Mouse (Mus musculus): ENCODE results near the gene Fbxl13.

Gene Fbxl13

DNA sequence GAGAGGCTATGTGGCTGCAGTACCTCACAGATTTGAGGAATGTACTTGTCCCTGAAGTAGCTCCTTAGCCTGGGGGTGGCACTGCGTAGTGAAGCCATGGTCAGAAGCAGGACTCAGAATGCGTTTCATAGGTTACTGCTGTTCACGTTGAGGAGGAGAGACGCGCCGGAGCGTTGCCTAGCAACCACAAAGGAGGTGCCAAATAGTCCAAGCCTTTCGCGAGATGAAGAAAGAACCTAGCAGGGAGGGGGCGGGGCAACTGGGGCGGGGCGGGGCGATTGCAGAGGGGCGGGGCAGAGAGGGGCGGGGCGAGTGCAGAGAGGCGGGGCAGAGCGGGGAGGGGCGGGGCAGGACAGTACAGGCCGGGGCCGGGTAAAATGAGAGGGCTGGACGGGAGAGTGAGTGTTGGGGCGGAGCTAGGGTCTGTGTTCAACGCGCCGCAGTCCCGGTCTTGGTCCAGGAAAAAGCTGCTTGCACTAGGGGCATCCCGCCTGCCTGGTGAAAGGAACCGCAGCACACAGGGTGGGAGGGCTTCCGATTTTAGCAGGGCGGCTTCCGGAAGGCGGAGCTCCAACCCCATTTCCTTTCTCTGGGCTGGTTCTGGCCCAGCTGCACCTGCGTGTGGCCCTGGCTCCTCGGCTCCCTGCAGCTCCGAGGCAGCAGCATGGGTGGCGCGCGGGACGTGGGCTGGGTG, at the start of gene Fbxl13, which contains the start of gene Armc10:
TSS of gene Fbxl13 (minus strand) at position 196 of the 694 bp plus-strand sequence.
TSS of gene Armc10 (plus strand) at position 375 of the 694 bp plus-strand sequence.
- peak; percentile 97 for DNase-seq

DNA sequence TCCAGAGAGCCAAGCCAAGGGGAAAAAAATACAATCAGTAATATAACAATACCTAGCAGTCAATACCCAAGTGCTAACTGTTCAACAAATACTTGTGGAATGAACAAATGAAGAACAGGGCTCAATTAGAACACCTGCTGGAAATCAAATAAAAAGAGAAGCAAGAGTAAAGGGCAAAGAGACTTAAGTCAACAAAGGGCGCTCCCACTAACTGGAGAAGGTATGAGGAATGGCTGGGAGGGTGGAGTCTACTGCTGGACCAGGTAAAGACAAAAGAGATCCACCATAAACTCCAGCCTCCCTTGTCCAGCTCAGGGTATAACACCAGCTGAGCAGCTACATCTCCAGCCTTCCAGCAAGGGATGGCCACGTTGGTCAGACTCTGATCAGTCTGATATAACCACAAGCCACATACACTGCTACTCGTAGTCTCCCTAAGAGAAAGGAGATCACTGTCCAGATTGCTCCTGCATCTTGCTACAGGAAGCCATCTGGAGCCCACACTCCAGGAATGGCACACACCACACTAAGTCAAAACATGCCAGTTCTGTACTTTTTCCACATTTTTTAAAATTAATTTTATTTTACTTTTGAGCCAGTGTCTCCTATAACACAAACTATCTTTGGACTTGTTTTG, 49.5 kb upstream of the Fbxl13 start:
- DNase-seq, result no peak

DNA sequence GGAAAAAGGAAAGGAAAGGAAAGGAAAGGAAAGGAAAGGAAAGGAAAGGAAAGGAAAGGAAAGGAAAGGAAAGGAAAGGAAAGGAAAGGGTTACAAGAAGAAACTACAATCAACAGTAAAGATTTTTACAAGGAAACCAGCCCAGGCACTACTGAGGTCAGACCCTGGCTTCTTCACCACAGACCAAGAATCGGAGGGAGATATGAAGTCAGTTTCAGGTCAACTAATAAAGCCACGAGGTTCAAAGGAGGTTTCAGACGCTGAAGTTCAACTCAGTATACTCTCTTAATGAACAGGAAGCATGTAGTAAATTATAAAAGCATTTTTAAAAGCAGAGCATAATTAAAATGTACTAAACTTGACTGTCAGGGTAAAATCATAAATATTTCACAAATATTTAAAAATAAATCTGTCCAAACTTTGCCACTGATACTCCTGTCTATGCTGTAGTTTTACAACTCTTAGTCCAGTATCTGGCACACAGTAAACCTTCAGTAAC, 48.0 kb upstream of the Fbxl13 start:
- DNase-seq, result no peak

DNA sequence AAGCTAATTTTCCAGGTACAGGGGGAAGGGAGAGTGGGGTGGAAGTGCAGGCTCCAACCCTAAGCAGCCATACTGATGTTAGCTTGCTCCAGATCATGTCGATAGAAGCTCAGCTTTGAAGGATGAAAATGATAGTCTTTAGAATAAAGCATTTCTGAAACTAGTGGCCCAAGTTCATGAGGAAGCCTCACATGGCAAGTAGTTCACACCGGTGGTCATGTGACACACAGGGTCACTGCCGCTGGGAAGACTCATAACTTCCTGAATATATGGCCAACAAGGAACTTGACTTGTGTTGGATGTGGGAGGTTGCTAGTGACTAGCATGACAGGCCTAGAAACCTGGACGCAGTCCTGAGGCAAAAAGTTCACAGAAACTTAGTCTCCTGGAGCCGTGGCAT, 46.8 kb upstream of the Fbxl13 start:
- no peak for DNase-seq

DNA sequence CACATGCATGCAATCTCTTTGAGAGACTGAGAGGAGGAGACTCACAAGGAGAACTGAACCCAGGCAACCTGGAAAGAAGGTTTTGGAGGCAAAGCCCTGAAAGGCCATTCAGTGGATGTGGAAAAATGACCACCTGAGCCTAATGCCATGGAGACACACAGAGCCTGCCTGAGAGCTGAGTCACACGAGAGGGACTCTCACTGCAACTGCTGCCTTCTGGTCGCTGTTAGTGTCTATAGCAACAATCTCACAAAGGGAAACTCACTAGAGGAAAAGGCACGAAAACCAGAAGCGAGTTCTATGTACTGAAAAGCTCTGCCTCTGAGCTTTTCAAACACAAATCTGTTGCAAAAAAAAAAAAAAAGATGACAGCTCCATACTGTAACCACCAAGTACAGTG, 41.6 kb upstream of the Fbxl13 start:
- DNase-seq, result no peak

DNA sequence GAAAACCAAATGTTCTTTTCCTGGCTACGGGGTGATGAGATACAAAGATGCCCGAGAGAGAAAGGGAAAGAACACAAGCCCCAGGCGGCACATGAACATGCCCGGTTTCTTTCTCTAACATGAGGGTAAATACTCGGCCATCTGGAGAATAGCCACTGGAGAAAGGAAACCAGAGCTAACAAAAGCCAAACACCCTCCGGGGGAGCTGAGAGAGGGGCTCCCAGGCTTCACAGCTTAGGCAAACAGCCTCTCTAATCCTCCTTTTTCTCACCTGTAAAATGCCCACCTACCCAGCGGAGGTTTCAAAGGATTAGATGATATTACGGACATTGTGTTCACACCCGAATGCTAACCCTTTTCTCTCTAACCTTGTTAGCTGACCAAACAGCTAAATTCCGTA, 39.6 kb upstream of the Fbxl13 start:
- DNase-seq, result no peak

DNA sequence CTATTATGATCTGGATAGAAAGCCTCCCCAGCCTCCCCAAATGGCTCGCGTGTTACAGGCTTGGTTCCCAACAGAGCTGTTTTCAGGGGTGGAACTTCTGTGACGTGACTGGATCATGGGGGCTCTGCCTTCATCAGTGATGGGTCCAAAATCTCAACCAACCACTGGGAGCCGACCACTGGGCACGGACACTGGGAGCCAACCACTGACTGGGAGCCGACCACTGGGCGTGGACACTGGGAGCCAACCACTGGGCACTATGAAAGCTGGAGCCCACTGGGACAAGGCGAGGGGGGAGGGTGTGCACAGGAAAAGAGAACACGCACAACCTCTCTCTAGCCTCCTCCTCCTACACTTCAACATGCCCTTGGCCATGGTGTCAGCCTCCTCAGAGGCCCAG, 38.4 kb upstream of the Fbxl13 start:
- no peak for DNase-seq

DNA sequence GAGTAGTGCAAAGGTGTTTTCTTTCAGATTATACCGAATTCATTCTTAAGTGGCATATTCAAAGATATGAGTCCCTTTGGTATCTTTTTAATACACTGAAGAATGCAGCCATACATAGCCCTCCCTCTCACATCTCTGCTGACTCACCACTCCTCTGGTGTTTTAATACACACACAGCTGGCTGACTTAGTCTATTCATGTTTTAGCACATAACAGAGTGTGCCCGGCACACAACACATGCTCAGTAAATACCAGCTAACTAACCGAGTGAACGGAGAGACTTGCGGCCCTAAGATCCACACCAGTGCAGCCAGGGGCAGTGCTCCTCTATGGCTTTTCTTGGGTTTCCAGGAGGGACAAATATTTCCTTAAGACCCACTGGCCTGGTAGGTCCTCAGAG, 35.5 kb upstream of the Fbxl13 start:
- no peak for DNase-seq

DNA sequence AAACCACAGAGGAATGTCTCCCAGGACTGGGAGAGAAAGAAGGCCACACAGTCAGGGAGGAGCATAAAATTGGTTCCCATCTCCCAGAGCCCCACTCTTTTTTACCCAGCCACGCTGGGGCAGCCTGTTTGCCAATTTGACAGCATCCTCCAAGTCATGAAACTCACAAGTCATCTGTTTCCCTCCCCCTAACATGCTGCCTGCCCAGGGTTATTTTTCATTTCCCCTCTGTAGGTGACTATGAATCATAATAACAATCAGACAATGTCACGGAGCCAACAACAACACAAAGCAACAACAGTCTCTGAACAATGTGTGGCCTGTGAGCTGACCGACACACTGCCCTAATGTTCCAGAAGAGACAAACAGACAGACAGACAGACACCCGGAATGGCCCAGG, 34.6 kb upstream of the Fbxl13 start:
- DNase-seq, result no peak

DNA sequence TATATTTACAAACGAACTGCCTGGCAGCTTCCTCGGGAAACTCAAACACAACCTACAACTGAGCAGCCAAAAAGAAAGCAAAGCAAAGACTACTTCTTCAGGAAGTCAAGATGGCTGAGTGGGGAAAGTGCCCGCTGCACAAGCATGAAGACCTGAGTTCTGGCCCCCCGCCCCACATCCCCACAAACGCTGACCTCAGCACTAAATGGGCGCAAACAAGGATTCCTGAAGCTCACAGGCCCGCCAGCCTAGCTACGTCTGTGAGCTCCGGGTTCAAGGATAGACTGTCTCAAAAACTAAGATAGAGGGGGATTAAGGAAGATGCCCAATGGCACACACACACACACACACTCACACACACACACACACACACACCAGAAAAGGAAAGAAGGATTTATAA, 32.9 kb upstream of the Fbxl13 start:
- DNase-seq, result no peak

DNA sequence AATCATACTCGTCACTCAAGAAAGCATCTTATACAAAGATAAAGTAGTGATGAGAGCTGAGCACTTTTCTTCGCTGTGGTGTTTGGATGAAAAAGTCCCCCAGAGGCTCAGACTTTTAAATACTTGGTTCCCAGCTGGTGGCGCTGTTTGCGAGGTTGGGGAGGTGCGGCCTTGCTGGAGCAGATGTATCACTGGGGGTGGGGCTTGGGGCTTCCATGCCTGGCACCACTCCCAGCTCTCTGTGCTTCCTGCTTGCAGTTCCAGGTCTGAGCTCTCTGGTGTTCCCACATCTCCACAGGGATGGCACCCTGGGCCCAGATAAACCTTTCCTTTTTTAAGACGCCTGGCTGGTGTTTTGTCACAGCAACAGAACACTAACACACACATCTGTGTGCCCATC, 32.5 kb upstream of the Fbxl13 start:
- DNase-seq, result no peak

DNA sequence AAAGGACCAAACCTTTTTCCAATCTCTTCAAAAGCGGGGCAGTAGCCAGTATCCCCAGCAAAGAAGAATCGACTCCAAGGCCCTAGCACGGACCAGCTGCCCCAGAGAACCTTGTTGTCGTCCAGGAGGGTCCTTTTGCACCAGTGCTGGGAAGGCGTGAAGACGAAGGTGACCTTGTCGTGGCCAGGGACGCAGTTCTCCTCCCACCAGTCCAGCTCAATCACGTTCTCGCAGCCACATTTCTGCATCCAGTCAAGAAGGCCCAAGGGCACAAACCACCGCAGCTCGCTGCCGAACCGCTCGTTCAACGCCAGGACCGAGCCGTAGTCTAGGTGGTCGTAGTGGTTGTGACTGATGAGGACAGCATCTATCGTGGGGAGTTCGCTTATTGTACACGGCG, 30.1 kb upstream of the Fbxl13 start:
- no peak for DNase-seq

DNA sequence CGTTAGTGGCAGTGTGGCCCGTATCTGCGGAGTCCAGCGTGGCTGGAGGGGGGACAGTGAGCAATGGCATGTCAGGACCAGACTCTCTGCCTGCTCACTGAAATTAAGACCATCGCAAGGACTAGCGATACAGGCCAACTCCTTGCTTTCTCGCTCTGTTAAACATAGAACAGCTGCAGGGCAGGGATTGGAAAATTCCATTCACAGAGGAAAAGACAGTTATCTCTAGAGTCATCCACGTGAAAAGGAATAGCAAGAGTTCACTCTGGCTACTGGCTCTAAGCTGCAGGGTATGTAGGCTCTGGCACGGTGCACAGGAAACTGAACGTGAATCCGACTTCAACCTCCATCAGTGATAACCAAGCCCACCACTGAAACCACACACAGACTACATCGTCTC, 29.6 kb upstream of the Fbxl13 start:
- no peak for DNase-seq

DNA sequence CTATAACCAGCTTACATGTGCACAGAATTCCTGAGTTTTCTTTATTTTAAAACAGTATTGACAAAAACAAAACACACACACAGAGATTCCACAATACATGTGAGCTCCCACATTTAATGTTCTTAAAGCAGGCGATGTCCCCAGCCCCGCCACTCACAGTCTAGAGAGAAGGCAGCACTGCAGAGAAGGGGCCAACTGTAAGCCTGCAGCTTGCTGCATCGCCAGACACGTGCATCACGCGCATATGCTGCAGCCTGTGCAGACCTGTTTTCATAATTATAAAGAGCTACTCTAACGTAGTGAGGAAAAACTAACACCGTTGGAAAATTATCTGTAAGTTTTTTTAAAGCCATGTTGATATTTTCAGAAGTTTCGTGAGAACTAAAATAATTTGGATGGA, 28.3 kb upstream of the Fbxl13 start:
- DNase-seq, result no peak

DNA sequence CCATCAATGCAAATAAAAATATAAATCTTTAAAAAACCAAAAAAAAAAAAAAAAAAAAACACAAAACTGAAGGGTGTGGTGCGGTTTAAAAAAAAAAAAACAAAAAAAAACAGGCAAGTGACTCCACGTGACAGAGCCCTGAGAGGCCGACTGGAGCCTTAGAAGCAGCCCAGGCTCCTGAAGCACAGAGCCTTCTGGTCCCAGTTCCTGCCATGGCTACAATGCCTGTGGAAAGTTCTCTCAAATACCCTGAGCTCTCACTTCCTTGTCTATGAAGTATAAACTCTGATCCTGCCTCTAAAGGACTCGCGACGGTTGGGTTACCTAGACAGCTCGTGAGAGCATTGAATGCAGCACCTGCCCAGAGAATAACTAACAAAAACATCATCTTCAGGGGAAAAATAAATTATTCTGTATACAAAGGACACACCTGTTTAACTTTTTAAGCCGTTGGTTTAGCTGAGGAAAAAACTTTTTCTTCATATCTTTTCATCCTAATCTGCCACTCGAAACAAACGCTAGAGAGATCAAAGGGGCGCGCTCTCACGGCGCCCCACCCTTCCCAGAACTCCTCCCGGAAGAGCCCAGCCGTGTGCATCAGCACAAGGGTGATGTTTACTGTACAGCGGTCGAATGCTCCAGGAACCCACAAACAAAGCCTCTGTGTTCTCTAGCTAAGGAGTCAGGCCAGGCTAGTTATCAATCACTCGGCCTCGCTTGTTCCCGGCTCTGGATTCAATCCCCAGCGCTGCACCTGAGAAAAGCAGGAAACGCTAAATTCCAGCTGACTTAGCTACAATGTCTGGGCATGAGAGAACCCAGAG, 27.6 kb upstream of the Fbxl13 start:
- DNase-seq, result peak; percentile 24

DNA sequence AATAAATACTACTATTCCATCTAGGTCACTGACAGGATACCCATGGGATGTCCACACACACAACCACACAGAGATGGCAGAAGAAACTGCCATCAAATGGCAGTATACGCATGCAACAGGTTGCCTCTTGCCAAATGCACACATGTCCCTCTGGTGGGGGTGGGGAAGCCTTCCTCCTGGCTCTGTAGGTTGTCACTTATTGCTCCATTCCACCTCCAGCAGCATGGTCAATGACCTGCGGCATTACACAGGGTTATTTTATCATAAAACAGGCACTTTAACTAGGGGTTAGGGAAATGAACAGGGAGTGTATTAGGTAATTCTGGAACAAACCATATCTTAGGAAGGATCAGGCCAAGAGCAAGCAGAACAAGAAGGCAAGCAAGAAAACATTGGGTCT, 23.9 kb upstream of the Fbxl13 start:
- no peak for DNase-seq

DNA sequence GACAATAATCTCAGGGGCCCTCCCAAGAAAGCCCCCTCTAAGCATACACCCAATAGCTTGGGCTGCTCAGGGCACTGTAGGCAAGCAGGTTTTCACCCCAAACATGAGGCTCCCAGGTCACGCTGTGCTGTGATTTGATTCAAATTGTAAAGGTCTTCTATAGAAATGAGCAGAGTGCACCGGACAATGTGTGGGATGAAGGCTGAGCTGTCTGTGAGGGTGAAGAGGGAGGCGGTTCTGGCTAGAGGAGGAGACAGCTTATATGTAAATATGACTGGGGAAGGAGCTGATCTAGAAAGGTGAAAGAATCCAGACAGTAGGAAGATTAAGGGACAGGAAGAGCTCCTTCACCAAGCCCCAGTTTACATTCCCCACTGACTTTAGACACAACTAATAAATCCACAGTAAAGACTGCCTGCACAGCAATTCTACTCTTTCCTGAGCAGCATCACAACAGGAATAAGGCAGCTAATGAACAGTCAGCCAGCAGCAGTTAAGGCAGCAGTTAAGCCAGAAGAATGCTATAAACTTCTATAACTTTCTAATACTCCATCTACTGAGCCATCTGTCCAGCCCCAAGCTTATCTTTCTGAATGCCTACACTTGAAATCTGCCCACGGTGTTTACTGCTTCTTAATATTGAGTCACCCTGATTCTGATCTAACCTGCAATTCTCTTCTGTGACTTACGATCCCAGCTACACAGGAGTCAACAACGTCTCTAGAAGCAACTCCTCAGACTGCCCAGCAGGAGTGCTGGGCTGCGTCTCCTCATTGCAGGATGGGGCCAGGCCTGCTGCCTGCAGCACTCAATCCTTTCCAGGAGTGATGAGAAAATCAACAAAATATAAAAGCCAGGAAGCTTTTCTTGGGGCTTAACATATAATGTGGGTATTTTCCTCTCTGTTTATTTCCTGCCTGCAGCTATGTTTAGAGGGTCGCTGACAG, 22.0 kb upstream of the Fbxl13 start:
- DNase-seq, result no peak

DNA sequence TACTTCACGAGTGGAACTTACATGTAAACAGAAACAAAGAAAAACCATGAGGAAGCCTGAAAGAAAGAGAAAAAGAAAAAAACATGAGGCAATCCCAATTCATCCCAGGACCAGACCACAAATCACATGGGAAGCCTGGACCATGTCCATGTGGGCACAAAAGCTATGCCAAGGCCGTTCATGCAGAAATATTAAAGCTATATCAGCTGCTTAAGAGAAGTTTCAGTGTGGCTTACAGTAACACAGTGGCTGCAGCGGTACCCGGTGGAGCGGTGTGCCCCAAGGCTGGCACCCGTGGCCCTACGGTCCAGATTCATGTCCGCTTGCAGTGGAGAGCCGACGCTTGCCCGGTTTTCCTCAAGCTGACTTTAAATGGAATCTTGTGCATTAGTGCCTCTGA, 17.6 kb upstream of the Fbxl13 start:
- DNase-seq, result no peak

DNA sequence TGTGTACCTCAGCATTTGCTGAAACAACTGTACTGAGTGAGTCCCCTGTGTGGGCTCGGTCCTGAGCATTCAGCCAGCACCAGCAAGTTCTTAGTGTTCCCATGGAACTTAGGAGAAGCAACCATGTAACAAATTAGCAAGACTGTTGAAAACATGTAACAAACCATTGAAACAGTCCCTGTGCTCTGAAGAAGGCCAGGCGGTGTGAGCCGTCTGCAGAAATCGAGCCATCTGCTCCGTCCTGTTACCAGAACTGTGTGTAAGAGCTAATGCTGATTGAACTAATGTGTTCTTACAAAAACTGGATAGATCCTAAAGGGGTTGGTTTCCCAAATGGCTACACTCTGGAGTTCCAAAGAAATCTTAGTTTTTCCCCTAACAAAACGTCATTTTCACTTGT, 15.4 kb upstream of the Fbxl13 start:
- no peak for DNase-seq

DNA sequence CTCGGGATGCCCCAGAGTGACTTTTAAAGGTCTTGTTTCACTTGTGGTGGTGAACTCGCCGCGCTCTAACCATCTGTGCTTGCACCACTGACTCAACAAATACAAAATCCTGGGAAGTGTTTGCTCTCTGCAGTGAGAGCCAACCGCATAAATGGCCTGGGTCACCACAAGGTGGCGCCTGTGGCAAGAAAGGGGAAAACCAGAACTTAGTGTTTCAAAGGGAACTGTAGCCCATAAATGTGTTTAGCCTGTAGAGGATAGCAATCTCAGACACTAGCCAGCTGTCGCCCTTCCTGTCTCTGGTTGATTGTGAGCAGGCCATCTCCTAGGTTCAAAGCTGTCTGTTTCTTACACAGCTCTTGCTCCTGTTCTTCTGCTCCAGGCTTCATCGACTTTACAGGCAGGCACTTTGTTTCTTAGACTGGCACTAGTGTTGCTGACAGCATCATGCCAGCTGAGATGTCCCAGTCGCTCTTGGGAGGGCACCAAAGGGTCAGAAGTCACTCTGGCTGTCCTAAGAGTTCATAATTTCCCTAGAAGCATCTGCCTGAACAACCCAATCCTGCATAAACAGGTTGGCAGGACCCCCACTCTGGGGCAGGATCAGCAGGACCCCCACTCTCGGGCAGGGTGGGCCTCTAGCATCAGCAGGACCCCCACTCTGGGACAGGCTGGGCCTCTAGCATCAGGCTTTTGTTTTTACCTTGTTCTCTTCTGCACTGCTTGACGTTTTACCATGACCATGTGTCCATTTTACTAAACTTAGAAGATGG, 13.4 kb upstream of the Fbxl13 start:
- DNase-seq, result peak; percentile 89

DNA sequence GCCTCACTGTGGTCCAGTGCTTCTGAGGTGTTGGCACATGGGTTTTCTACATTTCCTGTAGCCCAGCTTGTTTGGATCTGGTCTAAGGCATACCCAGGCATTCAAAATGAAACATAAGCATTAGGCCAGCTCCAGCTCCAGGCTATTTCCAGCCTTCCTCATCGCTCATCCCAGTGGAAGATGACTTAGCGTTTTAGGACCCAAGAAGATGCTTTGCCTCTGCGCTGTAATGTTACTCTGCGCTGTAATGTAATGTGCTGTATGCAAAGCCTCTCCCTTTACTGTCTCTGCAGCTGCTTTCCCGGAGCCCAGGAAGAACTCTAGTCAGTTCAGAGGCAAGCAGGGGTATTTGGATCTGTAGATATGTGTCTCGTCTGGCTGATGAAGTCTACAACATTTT, 12.6 kb upstream of the Fbxl13 start:
- DNase-seq, result no peak

DNA sequence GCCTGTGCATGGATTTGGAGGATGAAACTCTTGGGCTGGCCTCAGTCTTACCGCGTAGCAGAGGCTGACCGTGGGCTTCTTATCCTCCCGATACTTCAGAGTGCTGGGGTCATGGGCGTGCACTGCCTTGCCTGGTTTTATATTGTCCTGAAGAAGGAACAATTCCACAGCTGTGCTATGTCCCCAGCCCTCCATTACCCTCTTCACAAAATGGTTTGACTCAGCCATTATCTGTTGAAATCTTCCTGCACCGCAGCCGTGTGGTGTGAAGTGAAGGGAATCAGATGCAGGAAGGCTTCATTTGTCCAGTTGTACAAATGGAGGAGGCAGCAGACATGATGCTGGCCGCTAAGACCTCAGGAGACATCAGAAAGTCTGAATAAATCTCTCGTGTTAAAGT, 11.5 kb upstream of the Fbxl13 start:
- DNase-seq, result peak; percentile 62

Measured in lung, postnatal 36 days (tissue).